Mouse (Mus musculus) bone marrow, adult 2 months (tissue): ENCODE data around the gene Duxbl1. TPM values are rescaled to one million over a fixed set of nuclear protein-coding genes. Genes with fewer than 3 reads are reported as not detected.

Experiments
- polyA plus RNA-seq: library from polyadenylated mRNA; stranded (reverse); fragments of >200 nt; gene quantifications from 2 replicates; pipeline ENCODE4 v1.2.4, GENCODE M21; 2011; ENCODE audit warnings: low replicate concordance; ENCODE audit not compliant: missing spikeins, insufficient read depth, insufficient read length

Duxbl1 gene
- polyA plus RNA-seq, 1 experiment, result not detected

Other genes with a start within 250 kb of the Duxbl1 start
- gene Zcchc24, start 209.5 kb upstream of the Duxbl1 start, polyA plus RNA-seq, result 11.3 and 13.5 TPM in 2 replicates
- gene Anxa11, start 136.4 kb upstream of the Duxbl1 start, polyA plus RNA-seq, result 19.9 and 43.0 TPM in 2 replicates
- gene Plac9a, start 75.5 kb upstream of the Duxbl1 start, polyA plus RNA-seq, result not detected in 2 replicates
- gene Tmem254a, start 50.9 kb upstream of the Duxbl1 start, polyA plus RNA-seq, result not detected in 2 replicates
- gene Cphx1, start 40.3 kb upstream of the Duxbl1 start, polyA plus RNA-seq, result not detected in 2 replicates
- not detected in 2 replicates for gene Gm9780, start 64.1 kb downstream of the Duxbl1 start, polyA plus RNA-seq
- 5.1 and 11.7 TPM in 2 replicates for gene Tmem254c, start 88.8 kb downstream of the Duxbl1 start, polyA plus RNA-seq
- not detected in 2 replicates for gene Cphx2, start 102.9 kb downstream of the Duxbl1 start, polyA plus RNA-seq
- not detected in 2 replicates for gene Cphx3, start 103.7 kb downstream of the Duxbl1 start, polyA plus RNA-seq
- gene Duxbl2, start 139.8 kb downstream of the Duxbl1 start, polyA plus RNA-seq, result 3.8 TPM in 1 of 2 replicates, not detected in the other
- 13.7 and 20.2 TPM in 2 replicates for gene Plac9b, start 203.9 kb downstream of the Duxbl1 start, polyA plus RNA-seq
- gene Tmem254b, start 228.5 kb downstream of the Duxbl1 start, polyA plus RNA-seq, result 1.8 TPM in 1 of 2 replicates, not detected in the other